ENCODE assay signal across 8 mouse cellular contexts in the genomic region with DNA sequence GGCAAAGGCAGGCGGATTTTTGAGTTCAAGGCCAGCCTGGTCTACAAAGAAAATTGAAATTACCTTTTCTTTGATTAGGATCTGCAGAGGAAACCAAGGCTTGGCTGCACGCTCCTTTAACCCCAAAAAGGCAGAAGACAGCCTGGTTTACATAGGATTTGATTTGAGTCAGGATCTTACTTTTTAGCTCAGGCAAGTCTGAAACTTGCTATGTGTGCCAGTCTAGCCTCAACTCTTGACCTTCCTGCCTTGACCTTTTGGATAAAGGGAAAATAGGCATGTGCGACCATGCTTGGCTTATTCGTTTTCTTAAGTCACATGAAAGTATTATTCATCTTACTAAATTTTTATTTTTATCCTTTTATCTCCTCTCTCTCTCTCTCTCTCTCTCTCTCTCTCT. TPM values are rescaled to one million over a fixed set of nuclear protein-coding genes. Genes with fewer than 3 reads are reported as not detected.
DNase-seq lines count a peak whose midpoint lies in the region; ATAC-seq and TF ChIP-seq lines count a peak whose summit lies in the region.

No protein-coding gene starts in this region.

- no peak for DNase-seq in forebrain, embryonic 10.5 days (ENCODE audit: extremely low spot score, low spot score)
- DNase-seq in forebrain, embryonic 14.5 days (ENCODE audit: low spot score), result no peak
- DNase-seq in liver, embryonic 11.5 days (ENCODE audit: low spot score), result no peak
- DNase-seq in limb, embryonic 10.5 days (ENCODE audit: low spot score), result no peak
- peak; percentile 28 for DNase-seq in naive thymus-derived CD4-positive, alpha-beta T cell, adult 2 months (ENCODE audit: low read depth)
- DNase-seq in urinary bladder, postnatal 10 days (ENCODE audit: low spot score), result no peak
- no peak for DNase-seq in lung, adult 2 months

- H3K4me2 ChIP-seq in forebrain, embryonic 14.5 days (ENCODE audit: low read length), result no peak overlapping the region
- peak overlapping the region; percentile 76 for H3K4me2 ChIP-seq in liver, embryonic 12.5 days
- H3K4me2 ChIP-seq in liver, embryonic 11.5 days, result no peak overlapping the region; the same call in 1 of the 2 replicates

- no peak overlapping the region; the same call in 1 of the 2 replicates for H3K9ac ChIP-seq in forebrain, embryonic 14.5 days (ENCODE audit: low read length)
- H3K9ac ChIP-seq in liver, embryonic 12.5 days, result no peak overlapping the region
- no peak overlapping the region for H3K9ac ChIP-seq in liver, embryonic 11.5 days (ENCODE audit: low read depth, low read length)

- TF ChIP-seq POLR2A in lung, adult 2 months (IDR thresholded peaks at IDR 0.05; ENCODE audit: borderline replicate concordance, extremely low read depth, low read depth, low read length), result no peak

- no peaks in the 10 kb centered on the region for H3K27me3 ChIP-seq in forebrain, embryonic 10.5 days (ENCODE audit: poor library complexity, severe bottlenecking)
- no peaks in the 10 kb centered on the region for H3K27me3 ChIP-seq in forebrain, embryonic 14.5 days (replicated peaks; ENCODE audit: control insufficient read depth, insufficient read depth, low read length)
- no peaks in the 10 kb centered on the region for H3K27me3 ChIP-seq in liver, embryonic 12.5 days (replicated peaks)
- no peaks in the 10 kb centered on the region for H3K27me3 ChIP-seq in liver, embryonic 11.5 days (replicated peaks; ENCODE audit: control insufficient read depth, insufficient read depth, low read length)
- no peaks in the 10 kb centered on the region for H3K27me3 ChIP-seq in limb, embryonic 10.5 days (ENCODE audit: low read depth, poor library complexity, severe bottlenecking)

- H3K27ac ChIP-seq in forebrain, embryonic 10.5 days, result peak overlapping the region; percentile 95
- H3K27ac ChIP-seq in forebrain, embryonic 14.5 days (ENCODE audit: low read depth, low read length), result no peak overlapping the region
- H3K27ac ChIP-seq in liver, embryonic 12.5 days, result peak overlapping the region; percentile 89
- H3K27ac ChIP-seq in liver, embryonic 11.5 days (ENCODE audit: low read depth, low read length), result no peak overlapping the region; the same call in 1 of the 2 replicates
- peak overlapping the region; percentile 78 for H3K27ac ChIP-seq in limb, embryonic 10.5 days

- 0 out of 2 replicates have a peak, but pooled peaks cover 2% of the 10 kb centered on the region for H3K9me3 ChIP-seq in forebrain, embryonic 10.5 days
- no peaks in the 10 kb centered on the region for H3K9me3 ChIP-seq in forebrain, embryonic 14.5 days (replicated peaks; ENCODE audit: control insufficient read depth, low read length)
- 0 out of 2 replicates have a peak, but pooled peaks cover 2% of the 10 kb centered on the region for H3K9me3 ChIP-seq in liver, embryonic 12.5 days (replicated peaks)
- no peaks in the 10 kb centered on the region; the same call in 1 of the 2 replicates for H3K9me3 ChIP-seq in liver, embryonic 11.5 days (ENCODE audit: control insufficient read depth, low read length)
- no peaks in the 10 kb centered on the region for H3K9me3 ChIP-seq in limb, embryonic 10.5 days (replicated peaks)

- no peak for ATAC-seq in forebrain, embryonic 14.5 days
- no peak for ATAC-seq in liver, embryonic 12.5 days
- no peak for ATAC-seq in liver, embryonic 11.5 days (replicated peaks; ENCODE audit: low FRiP score)

- peak overlapping the region; percentile 95; the same call in 1 of the 2 replicates for H3K4me3 ChIP-seq in forebrain, embryonic 10.5 days
- H3K4me3 ChIP-seq in forebrain, embryonic 14.5 days (ENCODE audit: low read depth, low read length), result no peak overlapping the region
- no peak overlapping the region for H3K4me3 ChIP-seq in liver, embryonic 12.5 days
- no peak overlapping the region for H3K4me3 ChIP-seq in liver, embryonic 11.5 days (ENCODE audit: low read depth, low read length)
- H3K4me3 ChIP-seq in limb, embryonic 10.5 days, result peak overlapping the region; percentile 91
- H3K4me3 ChIP-seq in lung, adult 2 months (replicated peaks; ENCODE audit: extremely low read depth, low read depth, low read length), result no peak overlapping the region

- TF ChIP-seq CTCF in lung, adult 2 months (IDR thresholded peaks at IDR 0.05; ENCODE audit: insufficient read depth, low read length), result no peak

- H3K4me1 ChIP-seq in forebrain, embryonic 10.5 days, result peaks cover 42% of the 10 kb centered on the region
- peaks cover 22% of the 10 kb centered on the region for H3K4me1 ChIP-seq in forebrain, embryonic 14.5 days (ENCODE audit: control insufficient read depth, insufficient read depth, low read length)
- H3K4me1 ChIP-seq in liver, embryonic 12.5 days, result peaks cover 55% of the 10 kb centered on the region
- peaks cover 15% of the 10 kb centered on the region for H3K4me1 ChIP-seq in liver, embryonic 11.5 days (replicated peaks; ENCODE audit: control insufficient read depth, insufficient read depth, low read length)
- H3K4me1 ChIP-seq in limb, embryonic 10.5 days, result peaks cover 25% of the 10 kb centered on the region
- peaks cover 16% of the 10 kb centered on the region for H3K4me1 ChIP-seq in lung, adult 2 months (ENCODE audit: control insufficient read depth, insufficient read depth, low read length)

- 90% methylated on average over 4 of the region's 4 CpGs for WGBS in forebrain, embryonic 10.5 days
- 88% methylated on average over 4 of the region's 4 CpGs for WGBS in forebrain, embryonic 14.5 days
- 74% methylated on average over 4 of the region's 4 CpGs for whole genome bisulfite sequencing in liver, embryonic 12.5 days (ENCODE audit: insufficient replicate concordance)
- WGBS in liver, embryonic 11.5 days, result 81% methylated on average over 4 of the region's 4 CpGs
- 88% methylated on average over 4 of the region's 4 CpGs for WGBS in limb, embryonic 10.5 days
- WGBS in lung, adult 2 months, result 89% methylated on average over 4 of the region's 4 CpGs

- peaks cover 23% of the 10 kb centered on the region for H3K36me3 ChIP-seq in forebrain, embryonic 10.5 days (replicated peaks)
- H3K36me3 ChIP-seq in forebrain, embryonic 14.5 days (ENCODE audit: control insufficient read depth, insufficient read depth, low read length), result no peaks in the 10 kb centered on the region
- peaks cover 18% of the 10 kb centered on the region for H3K36me3 ChIP-seq in liver, embryonic 12.5 days
- peaks cover 4% of the 10 kb centered on the region for H3K36me3 ChIP-seq in liver, embryonic 11.5 days (ENCODE audit: control insufficient read depth, insufficient read depth, low read length)
- H3K36me3 ChIP-seq in limb, embryonic 10.5 days, result peaks cover 22% of the 10 kb centered on the region

RNA-seq across cellular contexts. Expression of a gene that starts 0.8 kb away (rescaled TPM):
- 17.2 and 20.3 TPM in 2 replicates for polyA plus RNA-seq in forebrain, embryonic 10.5 days (2016; fragmentation: Nextera tagmentation; extraction: Ambion mirVana)
- polyA plus RNA-seq in forebrain, embryonic 14.5 days (2014; fragmentation: Nextera tagmentation; extraction: Ambion mirVana), result 10.5 and 11.3 TPM in 2 replicates
- 15.0 and 15.3 TPM in 2 replicates for polyA plus RNA-seq in liver, embryonic 12.5 days (2016; fragmentation: Nextera tagmentation; extraction: Ambion mirVana)
- polyA plus RNA-seq in liver, embryonic 11.5 days (2014; fragmentation: Nextera tagmentation; extraction: Ambion mirVana), result 13.0 and 14.1 TPM in 2 replicates
- 20.7 and 21.8 TPM in 2 replicates for polyA plus RNA-seq in limb, embryonic 10.5 days (2016; fragmentation: Nextera tagmentation; extraction: Ambion mirVana)
- polyA plus RNA-seq in lung, adult 2 months (2012; rRNA removed), result 12.7 and 15.4 TPM in 2 replicates

RNA-seq across cellular contexts. Expression of a gene that starts 8.7 kb away (rescaled TPM):
- 37.2 and 39.9 TPM in 2 replicates for polyA plus RNA-seq in forebrain, embryonic 10.5 days (2016; fragmentation: Nextera tagmentation; extraction: Ambion mirVana)
- polyA plus RNA-seq in forebrain, embryonic 14.5 days (2014; fragmentation: Nextera tagmentation; extraction: Ambion mirVana), result 19.0 and 23.2 TPM in 2 replicates
- 14.3 and 14.4 TPM in 2 replicates for polyA plus RNA-seq in liver, embryonic 12.5 days (2016; fragmentation: Nextera tagmentation; extraction: Ambion mirVana)
- 22.6 and 24.0 TPM in 2 replicates for polyA plus RNA-seq in liver, embryonic 11.5 days (2014; fragmentation: Nextera tagmentation; extraction: Ambion mirVana)
- 37.9 TPM in 2 replicates for polyA plus RNA-seq in limb, embryonic 10.5 days (2016; fragmentation: Nextera tagmentation; extraction: Ambion mirVana)
- 11.1 and 17.1 TPM in 2 replicates for polyA plus RNA-seq in lung, adult 2 months (2012; rRNA removed)

RNA-seq across cellular contexts. Expression of a gene that starts 27.9 kb away (rescaled TPM):
- not detected in 2 replicates for polyA plus RNA-seq in forebrain, embryonic 10.5 days (2016; fragmentation: Nextera tagmentation; extraction: Ambion mirVana)
- not detected in 2 replicates for polyA plus RNA-seq in forebrain, embryonic 14.5 days (2014; fragmentation: Nextera tagmentation; extraction: Ambion mirVana)
- not detected in 2 replicates for polyA plus RNA-seq in liver, embryonic 12.5 days (2016; fragmentation: Nextera tagmentation; extraction: Ambion mirVana)
- not detected in 2 replicates for polyA plus RNA-seq in liver, embryonic 11.5 days (2014; fragmentation: Nextera tagmentation; extraction: Ambion mirVana)
- not detected in 2 replicates for polyA plus RNA-seq in limb, embryonic 10.5 days (2016; fragmentation: Nextera tagmentation; extraction: Ambion mirVana)
- polyA plus RNA-seq in lung, adult 2 months (2012; rRNA removed), result 10.5 and 12.4 TPM in 2 replicates

Comparison
In these comparisons a context has a peak if more than half of its experiments do, and no peak if none do; other contexts are left out.
1. H3K27ac ChIP-seq: peak in forebrain, embryonic 10.5 days (single experiment), liver, embryonic 12.5 days (single experiment) and limb, embryonic 10.5 days (single experiment); none in forebrain, embryonic 14.5 days (single experiment) and liver, embryonic 11.5 days (single experiment).
2. H3K4me3 ChIP-seq: peak in forebrain, embryonic 10.5 days (single experiment) and limb, embryonic 10.5 days (single experiment); none in forebrain, embryonic 14.5 days (single experiment), liver, embryonic 12.5 days (single experiment), liver, embryonic 11.5 days (single experiment) and lung, adult 2 months (single experiment).
3. RNA of a gene that starts 27.9 kb away (polyA plus RNA-seq): 10.5 to 12.4 TPM in lung, adult 2 months; not detected in forebrain, embryonic 10.5 days, not detected in forebrain, embryonic 14.5 days, not detected in liver, embryonic 12.5 days, not detected in liver, embryonic 11.5 days and not detected in limb, embryonic 10.5 days; every median in the first group is over 10 times any median in the second.